Mouse (Mus musculus): ENCODE measurements around the gene Ipo4.
A peak's percentile ranks its signal among the peaks of the same experiment; 100 is the strongest.

Ipo4 gene

GRCm38 (mm10) chr14:55634874-55635522, 759 bp downstream of the Ipo4 start:
- DNase-seq (ENCODE audit: low spot score in 2 of 2), result no peak

DNA sequence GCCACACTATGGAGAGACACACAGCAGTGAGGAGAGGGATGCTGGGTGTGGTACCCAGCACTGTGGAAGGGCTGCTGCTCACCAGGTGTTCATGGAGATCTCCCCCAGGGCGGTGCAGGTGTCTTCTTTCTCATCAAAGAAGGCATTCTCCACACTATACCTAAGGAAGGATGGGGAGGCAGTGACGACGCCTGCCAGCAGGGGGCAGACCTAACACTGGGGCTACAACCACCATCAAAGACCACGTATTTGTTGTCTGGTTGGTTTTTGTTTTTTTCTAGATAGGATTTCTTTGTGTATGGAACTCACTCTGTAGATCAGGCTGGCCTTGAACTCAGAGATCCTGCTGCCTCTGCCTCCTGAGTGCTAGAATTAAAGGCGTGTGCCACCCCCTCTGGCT, 6.4 kb downstream of the Ipo4 start:
- peak; percentile 65 to 87 for DNase-seq (ENCODE audit: low spot score in 2 of 2)

GRCm38 (mm10) chr14:55628077-55628827, 7.5 kb downstream of the Ipo4 start:
- DNase-seq (ENCODE audit: low spot score in 2 of 2), result no peak

- DNase-seq (ENCODE audit: low spot score in 2 of 2), result no peak
Measured at GRCm38 (mm10) chr14:55618486-55619195, 17.1 kb downstream of the Ipo4 start.

- no peak for DNase-seq (ENCODE audit: low spot score in 2 of 2)
Measured at GRCm38 (mm10) chr14:55617822-55618221, 17.9 kb downstream of the Ipo4 start, which contains the start of gene Rec8. Gene Rec8 (plus strand): TSS chr14:55618037.

- no peak for DNase-seq (ENCODE audit: low spot score in 2 of 2)
Measured at GRCm38 (mm10) chr14:55616844-55617243, 18.9 kb downstream of the Ipo4 start.

- DNase-seq (ENCODE audit: low spot score in 2 of 2), result no peak
Measured at GRCm38 (mm10) chr14:55615876-55616275, 19.9 kb downstream of the Ipo4 start.

- DNase-seq (ENCODE audit: low spot score in 2 of 2), result no peak
Measured at GRCm38 (mm10) chr14:55614565-55615178, 21.1 kb downstream of the Ipo4 start.

- no peak for DNase-seq (ENCODE audit: low spot score in 2 of 2)
Measured at GRCm38 (mm10) chr14:55613346-55613745, 22.4 kb downstream of the Ipo4 start.

DNA sequence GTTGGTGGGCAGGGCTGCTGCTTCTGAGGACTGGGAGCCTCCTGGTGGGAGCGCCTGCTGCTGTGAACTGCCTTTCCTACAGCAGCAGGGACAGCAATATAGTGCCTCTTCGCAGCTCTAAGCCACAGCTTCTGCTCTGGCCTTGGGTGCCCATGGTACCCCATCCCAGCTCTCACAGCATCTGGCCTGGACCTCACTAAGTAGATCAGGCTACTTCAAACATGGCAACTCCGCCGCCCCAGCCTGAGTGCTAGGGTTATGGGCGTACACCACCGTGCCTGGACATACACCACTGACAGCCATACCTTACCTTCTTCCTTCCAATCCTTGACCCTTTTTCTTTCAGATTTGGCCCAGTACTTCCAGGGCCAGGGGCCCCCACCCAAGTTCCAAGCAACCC, 27.4 kb downstream of the Ipo4 start:
- no peak for DNase-seq (ENCODE audit: low spot score in 2 of 2)

- DNase-seq (ENCODE audit: low spot score in 2 of 2), result no peak
Measured at GRCm38 (mm10) chr14:55605743-55606459, 29.9 kb downstream of the Ipo4 start.

DNA sequence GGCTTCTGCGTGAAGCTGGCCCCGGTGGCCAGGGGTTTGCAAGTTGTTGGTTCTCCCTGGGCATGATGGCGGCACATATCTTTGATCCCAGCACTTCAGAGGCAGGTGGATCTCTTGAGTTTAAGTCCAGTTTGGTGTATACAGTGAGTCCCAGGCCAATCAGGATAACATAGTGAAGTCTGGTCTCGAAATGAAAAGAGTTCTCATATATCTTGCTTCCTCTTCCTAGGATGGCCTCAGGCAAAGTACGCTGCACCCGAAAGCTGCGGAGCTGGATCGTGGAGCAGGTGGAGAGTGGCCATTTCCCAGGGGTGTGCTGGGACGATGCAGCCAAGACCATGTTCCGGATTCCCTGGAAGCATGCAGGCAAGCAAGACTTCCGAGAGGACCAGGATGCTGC, 30.9 kb downstream of the Ipo4 start:
- DNase-seq (ENCODE audit: low spot score in 2 of 2), result no peak

- DNase-seq (ENCODE audit: low spot score in 2 of 2), result peak; percentile 90
Measured at GRCm38 (mm10) chr14:55603633-55604576, 31.9 kb downstream of the Ipo4 start.

- DNase-seq (ENCODE audit: low spot score in 2 of 2), result no peak
Measured at GRCm38 (mm10) chr14:55603271-55603632, 32.5 kb downstream of the Ipo4 start, which contains the start of gene Irf9. Gene Irf9 (plus strand): TSS chr14:55603571.

DNA sequence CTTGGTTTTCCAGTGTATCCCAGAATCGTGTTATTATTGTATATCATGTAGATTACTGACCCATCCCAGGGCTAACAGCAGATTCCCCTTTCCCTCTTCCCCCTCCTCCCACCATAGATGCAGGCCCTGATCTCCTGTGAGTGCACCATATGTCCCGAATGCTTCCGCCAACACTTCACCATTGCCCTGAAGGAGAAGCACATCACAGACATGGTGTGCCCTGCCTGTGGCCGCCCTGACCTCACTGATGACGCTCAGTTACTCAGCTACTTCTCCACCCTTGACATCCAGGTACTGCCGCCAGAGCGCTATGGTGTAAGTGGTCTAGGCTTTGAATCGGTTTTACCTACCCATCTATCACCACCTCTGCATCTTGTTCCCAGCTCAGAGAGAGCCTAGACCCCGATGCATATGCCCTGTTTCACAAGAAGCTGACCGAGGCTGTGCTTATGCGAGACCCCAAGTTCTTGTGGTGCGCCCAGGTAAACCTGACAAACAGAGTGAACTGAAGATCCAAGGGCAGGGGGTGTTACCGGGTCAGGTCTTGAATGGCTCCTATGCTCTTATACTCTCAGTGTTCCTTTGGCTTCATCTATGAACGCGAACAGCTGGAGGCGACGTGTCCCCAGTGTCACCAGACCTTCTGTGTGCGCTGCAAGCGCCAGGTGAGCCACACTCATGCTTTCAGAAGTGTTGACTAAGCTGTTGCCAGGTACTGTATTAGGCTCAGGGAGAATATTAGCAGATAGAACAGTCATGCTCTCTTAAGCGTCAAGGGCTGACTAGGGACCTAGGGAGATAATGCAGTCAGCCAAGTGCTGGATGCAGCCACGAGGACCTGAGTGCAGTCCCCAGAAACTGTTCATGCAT, 37.0 kb downstream of the Ipo4 start:
- no peak for DNase-seq (ENCODE audit: low spot score in 2 of 2)

- no peak for DNase-seq (ENCODE audit: low spot score in 2 of 2)
Measured at GRCm38 (mm10) chr14:55596036-55596690, 39.6 kb downstream of the Ipo4 start.

- no peak for DNase-seq (ENCODE audit: low spot score in 2 of 2)
Measured at GRCm38 (mm10) chr14:55592226-55592625, 43.5 kb downstream of the Ipo4 start.

DNA sequence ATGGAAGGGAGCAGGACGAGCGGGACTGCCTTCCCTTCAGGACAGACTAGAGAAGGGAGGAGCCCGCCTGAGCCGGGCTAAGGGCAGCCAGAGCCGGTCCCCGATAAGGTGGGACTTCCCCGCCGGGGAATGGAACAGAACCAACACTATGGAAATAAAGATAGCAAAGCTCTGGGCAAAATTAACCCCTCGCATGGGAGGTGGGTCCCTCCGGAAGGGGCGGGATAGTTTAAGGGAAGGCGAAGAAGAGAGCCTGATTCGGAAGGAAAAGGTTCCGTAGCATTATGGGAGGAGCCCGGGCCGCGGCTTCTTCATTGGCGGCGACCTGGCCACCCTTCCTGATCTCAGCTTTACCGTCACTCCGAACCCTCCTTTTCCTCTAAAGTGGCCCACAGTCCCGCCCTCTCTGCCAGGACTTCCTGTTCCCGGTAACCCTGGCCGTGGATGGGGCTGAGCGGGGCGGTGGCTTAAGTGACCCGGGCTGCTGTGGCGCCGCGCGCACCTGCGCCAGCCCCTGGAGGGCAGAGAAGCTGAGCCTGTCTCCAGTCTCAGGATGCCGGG, 44.3 kb downstream of the Ipo4 start, which contains the start of gene Rnf31:
Rnf31 (plus strand) TSS at position 378 of the 561 bp plus-strand sequence.
- DNase-seq (ENCODE audit: low spot score in 2 of 2), result peak; percentile 75 to 80

Measured in thymus, postnatal 10 days (tissue).